Mouse (Mus musculus): Measurements from ENCODE around the gene Ccdc33. TPM values are rescaled to one million over a fixed set of nuclear protein-coding genes. Genes with fewer than 3 reads are reported as not detected.
A peak's percentile ranks its signal among the peaks of the same experiment; 100 is the strongest.

Ccdc33 gene
- polyA plus RNA-seq, 1 experiment from 2014 or later: 0.16 TPM

DNA sequence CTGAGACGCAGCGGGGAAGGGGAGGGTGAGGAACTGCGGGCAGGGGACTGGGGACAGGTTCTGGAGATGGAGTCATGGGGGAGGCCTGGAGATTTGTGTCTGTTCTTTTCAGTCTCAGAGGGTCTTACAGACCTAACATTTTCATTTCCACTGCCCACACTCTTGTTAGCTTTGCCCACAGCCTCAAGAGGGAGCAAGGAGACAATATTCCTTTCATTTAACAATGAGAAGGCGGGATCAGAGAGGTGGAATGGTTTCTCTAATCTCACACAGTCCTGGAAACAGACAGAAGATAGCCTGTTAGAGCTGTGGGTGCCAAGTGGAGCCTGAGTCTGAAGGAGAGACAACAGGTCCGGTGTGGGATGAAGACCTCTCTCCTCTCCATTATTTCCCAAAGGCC, 66.7 kb downstream of the Ccdc33 start:
- Histone ChIP-seq H3K9ac (ENCODE audit: low read depth, low read length) (no peak overlapping the region), H3K36me3 (ENCODE audit: control insufficient read depth, insufficient read depth) (no peaks in the 10 kb centered on the region), H3K9me3 (ENCODE audit: control insufficient read depth) (no peaks in the 10 kb centered on the region), H3K4me2 (replicated peaks; ENCODE audit: low read depth) (no peak overlapping the region), H3K4me1 (replicated peaks; ENCODE audit: control insufficient read depth, insufficient read depth, low read length) (no peaks in the 10 kb centered on the region), H3K27ac (ENCODE audit: low read depth, low read length) (no peak overlapping the region), H3K4me3 (ENCODE audit: low read depth, low read length) (no peak overlapping the region), H3K27me3 (replicated peaks; ENCODE audit: control insufficient read depth, insufficient read depth, low read length) (no peaks in the 10 kb centered on the region)
- peak; percentile 56 for TF ChIP-seq CTCF (IDR thresholded peaks at IDR 0.05; ENCODE audit: low read depth)
- 26% methylated on average over 5 of the region's 5 CpGs for WGBS
- no peak for ATAC-seq

- Histone ChIP-seq H3K4me3 (ENCODE audit: low read depth, low read length) (no peak overlapping the region), H3K36me3 (ENCODE audit: control insufficient read depth, insufficient read depth) (no peaks in the 10 kb centered on the region), H3K4me1 (replicated peaks; ENCODE audit: control insufficient read depth, insufficient read depth, low read length) (no peaks in the 10 kb centered on the region), H3K4me2 (replicated peaks; ENCODE audit: low read depth) (no peak overlapping the region), H3K9me3 (ENCODE audit: control insufficient read depth) (no peaks in the 10 kb centered on the region), H3K9ac (ENCODE audit: low read depth, low read length) (no peak overlapping the region), H3K27me3 (replicated peaks; ENCODE audit: control insufficient read depth, insufficient read depth, low read length) (no peaks in the 10 kb centered on the region), H3K27ac (ENCODE audit: low read depth, low read length) (no peak overlapping the region)
- 0 out of 2 replicates have a peak, but pooled peaks have one; percentile 10 for ATAC-seq
- 66% methylated on average over 7 of the region's 7 CpGs for WGBS
- TF ChIP-seq CTCF (IDR thresholded peaks at IDR 0.05; ENCODE audit: low read depth): no peak
These were observed 68.8 kb downstream of the Ccdc33 start for GRCm38 (mm10) chr9:58049861-58050260.

DNA sequence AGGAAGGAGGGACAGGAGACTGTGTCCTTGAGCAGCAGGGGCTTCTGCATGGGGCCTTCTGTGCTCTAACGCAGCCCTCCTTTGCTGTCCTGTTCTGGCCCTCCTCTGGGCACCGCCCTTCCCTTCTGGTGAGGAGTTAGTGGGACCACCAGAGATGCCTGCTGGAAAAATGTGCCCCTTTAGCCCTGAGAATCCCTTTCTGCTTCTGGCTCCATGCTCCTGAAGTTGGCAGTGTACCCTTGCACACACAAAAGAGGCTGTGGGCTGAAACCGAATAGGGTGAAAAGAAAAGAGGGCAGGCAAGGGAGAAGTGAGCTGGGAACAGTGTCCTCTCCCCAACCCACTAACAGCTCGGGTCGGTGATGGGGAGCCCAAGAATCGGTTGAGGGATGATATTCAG, 69.4 kb downstream of the Ccdc33 start:
- Histone ChIP-seq H3K4me3 (ENCODE audit: low read depth, low read length) (no peak overlapping the region), H3K4me2 (replicated peaks; ENCODE audit: low read depth) (no peak overlapping the region), H3K4me1 (replicated peaks; ENCODE audit: control insufficient read depth, insufficient read depth, low read length) (no peaks in the 10 kb centered on the region), H3K9me3 (ENCODE audit: control insufficient read depth) (no peaks in the 10 kb centered on the region), H3K36me3 (ENCODE audit: control insufficient read depth, insufficient read depth) (no peaks in the 10 kb centered on the region), H3K27me3 (replicated peaks; ENCODE audit: control insufficient read depth, insufficient read depth, low read length) (no peaks in the 10 kb centered on the region), H3K9ac (ENCODE audit: low read depth, low read length) (no peak overlapping the region), H3K27ac (ENCODE audit: low read depth, low read length) (no peak overlapping the region)
- no peak for ATAC-seq
- TF ChIP-seq CTCF (IDR thresholded peaks at IDR 0.05; ENCODE audit: low read depth): no peak
- 64% methylated on average over 6 of the region's 6 CpGs for WGBS

DNA sequence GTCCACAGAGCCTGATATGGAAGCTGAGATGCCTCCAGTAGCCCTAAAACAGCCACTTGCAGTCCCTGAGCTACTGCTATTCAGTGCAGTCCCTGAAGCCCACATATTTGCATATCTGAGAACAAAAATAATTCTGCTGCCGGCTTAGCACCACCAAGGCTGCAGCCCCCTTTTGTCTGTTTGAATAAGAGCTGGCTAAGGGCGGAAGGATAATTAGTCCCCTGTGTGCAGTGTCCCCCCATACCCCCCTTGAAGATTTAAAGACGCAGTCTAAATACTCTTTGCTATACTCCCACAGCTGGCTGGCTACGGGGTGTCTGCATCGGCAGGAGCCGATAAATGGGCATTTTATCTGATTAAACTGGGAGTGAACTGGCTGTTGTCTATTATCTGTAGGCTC, 70.0 kb downstream of the Ccdc33 start:
- no peaks in the 10 kb centered on the region for H3K9me3 ChIP-seq (ENCODE audit: control insufficient read depth)
- H3K27me3 ChIP-seq (replicated peaks; ENCODE audit: control insufficient read depth, insufficient read depth, low read length): no peaks in the 10 kb centered on the region
- H3K36me3 ChIP-seq (ENCODE audit: control insufficient read depth, insufficient read depth): no peaks in the 10 kb centered on the region
- no peaks in the 10 kb centered on the region for H3K4me1 ChIP-seq (replicated peaks; ENCODE audit: control insufficient read depth, insufficient read depth, low read length)
- ATAC-seq: no peak
- WGBS: 18% methylated on average over 6 of the region's 6 CpGs
- no peak for TF ChIP-seq CTCF (IDR thresholded peaks at IDR 0.05; ENCODE audit: low read depth)
- H3K4me2 ChIP-seq (replicated peaks; ENCODE audit: low read depth): no peak overlapping the region
- no peak overlapping the region for H3K9ac ChIP-seq (ENCODE audit: low read depth, low read length)
- H3K27ac ChIP-seq (ENCODE audit: low read depth, low read length): no peak overlapping the region
- no peak overlapping the region for H3K4me3 ChIP-seq (ENCODE audit: low read depth, low read length)

DNA sequence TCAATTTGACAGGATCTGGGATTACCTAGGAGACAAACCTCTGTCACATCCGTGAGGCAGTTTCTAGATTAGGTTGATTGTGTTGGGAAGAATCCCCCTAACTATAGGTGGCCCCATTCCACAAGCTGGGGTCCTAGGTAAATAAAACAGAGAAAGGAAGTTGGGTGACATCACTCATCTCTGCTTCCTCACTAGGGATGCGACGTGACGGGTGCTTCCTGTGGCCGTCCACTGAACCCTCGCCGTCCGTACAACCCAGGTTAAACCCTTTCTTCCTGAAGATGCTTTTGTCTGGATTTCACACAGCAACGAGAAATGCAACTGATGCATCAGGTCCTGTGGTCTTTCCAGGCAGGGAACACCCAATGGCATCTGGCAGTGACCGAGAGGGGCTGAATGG, 71.6 kb downstream of the Ccdc33 start:
- no peaks in the 10 kb centered on the region for H3K27me3 ChIP-seq (replicated peaks; ENCODE audit: control insufficient read depth, insufficient read depth, low read length)
- 74% methylated on average over 10 of the region's 10 CpGs for WGBS
- no peak for ATAC-seq
- no peaks in the 10 kb centered on the region for H3K9me3 ChIP-seq (ENCODE audit: control insufficient read depth)
- no peak overlapping the region for H3K9ac ChIP-seq (ENCODE audit: low read depth, low read length)
- no peak for TF ChIP-seq CTCF (IDR thresholded peaks at IDR 0.05; ENCODE audit: low read depth)
- H3K27ac ChIP-seq (ENCODE audit: low read depth, low read length): no peak overlapping the region
- no peak overlapping the region for H3K4me3 ChIP-seq (ENCODE audit: low read depth, low read length)
- H3K4me1 ChIP-seq (replicated peaks; ENCODE audit: control insufficient read depth, insufficient read depth, low read length): no peaks in the 10 kb centered on the region
- H3K36me3 ChIP-seq (ENCODE audit: control insufficient read depth, insufficient read depth): no peaks in the 10 kb centered on the region
- no peak overlapping the region for H3K4me2 ChIP-seq (replicated peaks; ENCODE audit: low read depth)

GRCm38 (mm10) chr9:58045646-58046045, 73.0 kb downstream of the Ccdc33 start:
- no peak overlapping the region for H3K4me2 ChIP-seq (replicated peaks; ENCODE audit: low read depth)
- no peak for ATAC-seq
- no peaks in the 10 kb centered on the region for H3K4me1 ChIP-seq (replicated peaks; ENCODE audit: control insufficient read depth, insufficient read depth, low read length)
- H3K27me3 ChIP-seq (replicated peaks; ENCODE audit: control insufficient read depth, insufficient read depth, low read length): no peaks in the 10 kb centered on the region
- H3K9me3 ChIP-seq (ENCODE audit: control insufficient read depth): no peaks in the 10 kb centered on the region
- WGBS: 22% methylated on average over 4 of the region's 4 CpGs
- H3K4me3 ChIP-seq (ENCODE audit: low read depth, low read length): no peak overlapping the region
- no peaks in the 10 kb centered on the region for H3K36me3 ChIP-seq (ENCODE audit: control insufficient read depth, insufficient read depth)
- H3K9ac ChIP-seq (ENCODE audit: low read depth, low read length): no peak overlapping the region
- no peak for TF ChIP-seq CTCF (IDR thresholded peaks at IDR 0.05; ENCODE audit: low read depth)
- H3K27ac ChIP-seq (ENCODE audit: low read depth, low read length): no peak overlapping the region

GRCm38 (mm10) chr9:58044828-58045227, 73.8 kb downstream of the Ccdc33 start:
- H3K27ac ChIP-seq (ENCODE audit: low read depth, low read length): no peak overlapping the region
- no peaks in the 10 kb centered on the region for H3K9me3 ChIP-seq (ENCODE audit: control insufficient read depth)
- no peaks in the 10 kb centered on the region for H3K27me3 ChIP-seq (replicated peaks; ENCODE audit: control insufficient read depth, insufficient read depth, low read length)
- ATAC-seq: no peak
- H3K4me2 ChIP-seq (replicated peaks; ENCODE audit: low read depth): no peak overlapping the region
- H3K4me1 ChIP-seq (replicated peaks; ENCODE audit: control insufficient read depth, insufficient read depth, low read length): no peaks in the 10 kb centered on the region
- no peak overlapping the region for H3K9ac ChIP-seq (ENCODE audit: low read depth, low read length)
- no peak for TF ChIP-seq CTCF (IDR thresholded peaks at IDR 0.05; ENCODE audit: low read depth)
- H3K4me3 ChIP-seq (ENCODE audit: low read depth, low read length): no peak overlapping the region
- 24% methylated on average over 10 of the region's 10 CpGs for WGBS
- no peaks in the 10 kb centered on the region for H3K36me3 ChIP-seq (ENCODE audit: control insufficient read depth, insufficient read depth)
